Mouse (Mus musculus) left cerebral cortex, postnatal 14 days (tissue): ENCODE data around the gene Gpr37l1. TPM values are rescaled to one million over a fixed set of nuclear protein-coding genes. Genes with fewer than 3 reads are reported as not detected.

Experiments
- DNase-seq, 2 experiments: peaks; one replicate each; pipeline ENCODE4 v3.0.0; 2021 to 2022; ENCODE audit warnings: low spot score in 2 of 2, mixed read lengths in 1 of 2
- intact Hi-C: fragments of 180-260 bp; cut with DNase I; formaldehyde crosslinking; loops from one replicate; pipeline ENCODE4 v1.15.1; 2025
- total RNA-seq, 2 experiments: library from RNA; stranded (reverse); gene quantifications; 2 replicates each; pipeline ENCODE4 v1.2.3; 2021

Gene Gpr37l1
- total RNA-seq, 2 experiments from 2014 or later: 148 to 163 TPM

- intact Hi-C loops: no loop called here
- no peak for DNase-seq
Observed at GRCm38 (mm10) chr1:135183941-135184570, 16.6 kb upstream of the Gpr37l1 start.

GRCm38 (mm10) chr1:135183448-135183847, 16.0 kb upstream of the Gpr37l1 start:
- intact Hi-C loops: no loop called here

GRCm38 (mm10) chr1:135182975-135183374, 15.5 kb upstream of the Gpr37l1 start:
- no peak for DNase-seq
- intact Hi-C loops: no loop called here

More at GRCm38 (mm10) chr1:135183448-135183847, 16.0 kb upstream of the Gpr37l1 start:
- DNase-seq: no peak

- intact Hi-C loops: no loop called here
- no peak for DNase-seq
Observed at GRCm38 (mm10) chr1:135181880-135182623, 14.6 kb upstream of the Gpr37l1 start.

- DNase-seq: no peak
- intact Hi-C loops: no loop called here
Observed at GRCm38 (mm10) chr1:135181275-135181674, 13.8 kb upstream of the Gpr37l1 start.

- intact Hi-C loops: no loop called here
- no peak for DNase-seq
Observed at GRCm38 (mm10) chr1:135180830-135181229, 13.3 kb upstream of the Gpr37l1 start.

- intact Hi-C loops: no loop called here
- DNase-seq: no peak
Observed at GRCm38 (mm10) chr1:135178863-135179262, 11.4 kb upstream of the Gpr37l1 start.

- no peak for DNase-seq
- intact Hi-C loops: no loop called here
Observed at GRCm38 (mm10) chr1:135177724-135178123, 10.2 kb upstream of the Gpr37l1 start.

- no peak for DNase-seq
Observed at GRCm38 (mm10) chr1:135175176-135175575, 7.7 kb upstream of the Gpr37l1 start.

GRCm38 (mm10) chr1:135173311-135173710, 5.8 kb upstream of the Gpr37l1 start:
- DNase-seq: no peak
- intact Hi-C loops: no loop called here

More at GRCm38 (mm10) chr1:135175176-135175575, 7.7 kb upstream of the Gpr37l1 start:
- intact Hi-C loops: no loop called here

GRCm38 (mm10) chr1:135171984-135172383, 4.5 kb upstream of the Gpr37l1 start:
- DNase-seq: peak; percentile 81 to 86
- intact Hi-C loops: loop anchor here (1.0 to 2.0 kb wide), 2 partner anchors 87 to 197 kb away; no protein-coding TSS in a partner anchor

- intact Hi-C loops: loop anchor here (2.0 kb wide), 1 partner anchor 198 kb away; no protein-coding TSS in a partner anchor
- no peak for DNase-seq
Observed at GRCm38 (mm10) chr1:135171202-135171601, 3.7 kb upstream of the Gpr37l1 start.

GRCm38 (mm10) chr1:135170299-135170698, 2.8 kb upstream of the Gpr37l1 start:
- intact Hi-C loops: loop anchor here (2.0 kb wide), 1 partner anchor 199 kb away; no protein-coding TSS in a partner anchor
- DNase-seq: no peak

- intact Hi-C loops: loop anchor here (2.0 kb wide), 1 partner anchor 199 kb away; no protein-coding TSS in a partner anchor
- DNase-seq: no peak
Observed at GRCm38 (mm10) chr1:135169556-135170224, 2.2 kb upstream of the Gpr37l1 start.

GRCm38 (mm10) chr1:135168453-135169200, 1.1 kb upstream of the Gpr37l1 start:
- intact Hi-C loops: no loop called here
- no peak for DNase-seq

- DNase-seq: peak; percentile 70 to 73
- intact Hi-C loops: no loop called here
Observed at GRCm38 (mm10) chr1:135162720-135163119, 4.8 kb downstream of the Gpr37l1 start.

GRCm38 (mm10) chr1:135160411-135161050, 7.0 kb downstream of the Gpr37l1 start:
- intact Hi-C loops: no loop called here
- no peak for DNase-seq

- intact Hi-C loops: no loop called here
- DNase-seq: no peak
Observed at GRCm38 (mm10) chr1:135159556-135160123, 7.8 kb downstream of the Gpr37l1 start.

- intact Hi-C loops: no loop called here
- DNase-seq: peak; percentile 55 to 91
Observed at GRCm38 (mm10) chr1:135159074-135159473, 8.4 kb downstream of the Gpr37l1 start.
